Mouse (Mus musculus) heart, embryonic 16.5 days (tissue): ENCODE measurements at regions not wholly inside any gene's neighbourhood (a gene's known extent, or its start where the extent isn't known, plus 50 kb on each side); places are given as distances from the start of the nearest gene placed in this dataset.

Source experiments
- ATAC-seq: fragments of 200-750 bp; cut with Nextera tagmentation; replicated peaks from 2 replicates; pipeline ENCODE4 v1.8.0; 2017; ENCODE audit warnings: moderate number of reproducible peaks; ENCODE audit not compliant: insufficient read depth, low FRiP score; ENCODE audit errors: extremely low read depth
- H3K27ac ChIP-seq: fragments of 300-500 bp; sonication (generic); 2 replicates; pipeline ENCODE4 v1.5.1; 2014; ENCODE audit warnings: mild to moderate bottlenecking, low read length, control low read depth, moderate library complexity
- H3K27me3 ChIP-seq: fragments of 300-500 bp; sonication (generic); 2 replicates; pipeline ENCODE4 v1.6.1; 2014; ENCODE audit warnings: low read length, mixed read lengths; ENCODE audit not compliant: control insufficient read depth, insufficient read depth
- H3K36me3 ChIP-seq: fragments of 300-500 bp; sonication (generic); 2 replicates; pipeline ENCODE4 v1.6.1; 2014; ENCODE audit not compliant: control insufficient read depth, insufficient read depth
- H3K4me1 ChIP-seq: fragments of 300-500 bp; sonication (generic); 2 replicates; pipeline ENCODE4 v1.6.1; 2014; ENCODE audit warnings: low read length, mixed read lengths; ENCODE audit not compliant: control insufficient read depth, insufficient read depth
- H3K4me2 ChIP-seq: fragments of 300-500 bp; sonication (generic); 2 replicates; pipeline ENCODE4 v1.6.1; 2014; ENCODE audit warnings: low read depth, mild to moderate bottlenecking, control low read depth, low read length
- H3K4me3 ChIP-seq: fragments of 300-500 bp; sonication (generic); 2 replicates; pipeline ENCODE4 v1.5.1; 2014; ENCODE audit warnings: mild to moderate bottlenecking, control low read depth, low read length
- H3K9ac ChIP-seq: fragments of 300-500 bp; sonication (generic); 2 replicates; pipeline ENCODE4 v1.6.1; 2014; ENCODE audit warnings: low read length, control low read depth
- H3K9me3 ChIP-seq: fragments of 300-500 bp; sonication (generic); replicated peaks from 2 replicates; pipeline ENCODE4 v1.6.1; 2016; ENCODE audit warnings: low read length; ENCODE audit not compliant: control insufficient read depth
- WGBS: fragments of 180-500 bp; shearing (Covaris S2); extraction: QIAGEN DNeasy Blood & Tissue Kit; methylation state at CpG from one replicate; pipeline ENCODE4 v1.1.7; 2014; 5-methylcytosine and 5-hydroxymethylcytosine counted together

GRCm38 (mm10) chr1:90706391-90706790 lies 103.6 kb downstream of the Cops8 start:
- H3K36me3 ChIP-seq = no peaks in the 10 kb centered on the region
- no peaks in the 10 kb centered on the region for H3K4me1 ChIP-seq
- no peak overlapping the region for H3K4me2 ChIP-seq
- no peak overlapping the region for H3K9ac ChIP-seq
- H3K4me3 ChIP-seq = no peak overlapping the region
- H3K27me3 ChIP-seq = no peaks in the 10 kb centered on the region
- no peak overlapping the region for H3K27ac ChIP-seq
- no peaks in the 10 kb centered on the region for H3K9me3 ChIP-seq
- no peak for ATAC-seq

GRCm38 (mm10) chr1:90709761-90710160 lies 107.0 kb downstream of the Cops8 start:
- ATAC-seq = no peak
- H3K36me3 ChIP-seq = no peaks in the 10 kb centered on the region
- no peak overlapping the region for H3K4me3 ChIP-seq
- H3K9ac ChIP-seq = no peak overlapping the region
- no peaks in the 10 kb centered on the region for H3K4me1 ChIP-seq
- H3K4me2 ChIP-seq = no peak overlapping the region
- H3K27ac ChIP-seq = no peak overlapping the region
- no peaks in the 10 kb centered on the region for H3K9me3 ChIP-seq
- H3K27me3 ChIP-seq = no peaks in the 10 kb centered on the region
- 72% methylated on average over 3 of the region's 3 CpGs for WGBS

- H3K36me3 ChIP-seq = no peaks in the 10 kb centered on the region
- 41% methylated on average over 3 of the region's 3 CpGs for WGBS
- H3K27ac ChIP-seq = no peak overlapping the region
- H3K4me2 ChIP-seq = no peak overlapping the region
- H3K4me1 ChIP-seq = no peaks in the 10 kb centered on the region
- H3K4me3 ChIP-seq = no peak overlapping the region
- H3K27me3 ChIP-seq = no peaks in the 10 kb centered on the region
- ATAC-seq = no peak
- H3K9ac ChIP-seq = no peak overlapping the region
- no peaks in the 10 kb centered on the region for H3K9me3 ChIP-seq
Measured at GRCm38 (mm10) chr1:90710566-90710965, 107.8 kb downstream of the Cops8 start.

GRCm38 (mm10) chr1:90711103-90711502 lies 108.3 kb downstream of the Cops8 start:
- WGBS = 86% methylated on average over 8 of the region's 8 CpGs
- no peaks in the 10 kb centered on the region for H3K36me3 ChIP-seq
- no peaks in the 10 kb centered on the region for H3K27me3 ChIP-seq
- H3K9ac ChIP-seq = no peak overlapping the region
- no peak for ATAC-seq
- H3K9me3 ChIP-seq = no peaks in the 10 kb centered on the region
- no peaks in the 10 kb centered on the region for H3K4me1 ChIP-seq
- H3K4me2 ChIP-seq = no peak overlapping the region
- H3K27ac ChIP-seq = no peak overlapping the region
- H3K4me3 ChIP-seq = no peak overlapping the region
